Mouse (Mus musculus) CH12.LX (cell line): ENCODE results near the gene Ptpn6. TPM values are rescaled to one million over a fixed set of nuclear protein-coding genes. Genes with fewer than 3 reads are reported as not detected.
A peak's percentile ranks its signal among the peaks of the same experiment; 100 is the strongest.

Experiments
- DNase-seq: peaks from one replicate; pipeline ENCODE4 v3.0.0-alpha.2; 2013; ENCODE audit errors: extremely low read depth
- H3K27ac ChIP-seq: 2 replicates; pipeline ENCODE4 v1.5.1; 2012; ENCODE audit warnings: low read depth, mild to moderate bottlenecking, control low read depth, moderate library complexity; ENCODE audit not compliant: insufficient read depth
- H3K27me3 ChIP-seq: replicated peaks from 2 replicates; pipeline ENCODE3; 2012; ENCODE audit warnings: inconsistent platforms
- H3K36me3 ChIP-seq, 2 experiments: replicated peaks in 1 of 2; 2 replicates each; pipeline versions ENCODE3 to v1.6.1; 2012; ENCODE audit warnings: inconsistent platforms in 1 of 2, low read length in 1 of 2, mild to moderate bottlenecking in 1 of 2, mixed read lengths in 1 of 2, moderate library complexity in 1 of 2; ENCODE audit not compliant: control insufficient read depth in 1 of 2, insufficient read depth in 1 of 2
- H3K4me1 ChIP-seq, 2 experiments: 2 replicates each; pipeline ENCODE4 v1.6.1; 2012; ENCODE audit warnings: inconsistent platforms in 1 of 2, moderate library complexity in 1 of 2; ENCODE audit not compliant: insufficient read depth in 2 of 2, control insufficient read depth in 1 of 2
- H3K4me2 ChIP-seq: 2 replicates; pipeline ENCODE4 v1.6.1; 2012; ENCODE audit warnings: low read depth, mild to moderate bottlenecking, control low read depth; ENCODE audit not compliant: poor library complexity, insufficient read depth, severe bottlenecking
- H3K4me3 ChIP-seq, 3 experiments: fragments of 150-350 bp in 1 of 3; sonication (generic) in 1 of 3; replicated peaks in 1 of 3; 2 replicates each; pipeline versions ENCODE3 to v1.5.1; 2011 to 2012; ENCODE audit warnings: low read depth in 2 of 3, low read length in 2 of 3, mild to moderate bottlenecking in 2 of 3, moderate library complexity in 2 of 3, control low read depth in 1 of 3, improper control_type of control experiment in 1 of 3, inconsistent platforms in 1 of 3, mixed read lengths in 1 of 3; ENCODE audit not compliant: poor library complexity in 1 of 3
- H3K79me2 ChIP-seq: replicated peaks from 2 replicates; pipeline ENCODE4 v1.6.1; 2012; ENCODE audit warnings: mild to moderate bottlenecking, moderate library complexity; ENCODE audit not compliant: control insufficient read depth, poor library complexity, insufficient read depth, severe bottlenecking; ENCODE audit errors: extremely low read depth
- H3K9ac ChIP-seq: 2 replicates; pipeline ENCODE4 v1.6.1; 2012; ENCODE audit warnings: low read depth, mild to moderate bottlenecking, control low read depth, moderate library complexity; ENCODE audit not compliant: insufficient read depth
- H3K9me3 ChIP-seq: replicated peaks from 2 replicates; pipeline ENCODE3; 2012; ENCODE audit warnings: low read length, inconsistent platforms, mixed read lengths
- BHLHE40 ChIP-seq: IDR thresholded peaks from 2 replicates; pipeline ENCODE4 v1.6.1; 2011; ENCODE audit warnings: mild to moderate bottlenecking, low read depth, low read length, improper control_type of control experiment
- CHD2 ChIP-seq: IDR thresholded peaks from 2 replicates; pipeline ENCODE4 v1.6.1; 2011; ENCODE audit warnings: low read length, improper control_type of control experiment
- ELF1 ChIP-seq: IDR thresholded peaks from 2 replicates; pipeline ENCODE4 v1.6.1; 2014; ENCODE audit warnings: low read depth, mild to moderate bottlenecking, inconsistent platforms, low read length, improper control_type of control experiment
- ETS1 ChIP-seq: conservative IDR thresholded peaks from 2 replicates; pipeline ENCODE4 v1.6.1; 2012; ENCODE audit warnings: low read depth, mild to moderate bottlenecking, inconsistent platforms, low read length, improper control_type of control experiment, moderate library complexity
- JUN ChIP-seq: IDR thresholded peaks from 2 replicates; pipeline ENCODE4 v1.6.1; 2011; ENCODE audit warnings: low read depth, mild to moderate bottlenecking, low read length, improper control_type of control experiment, moderate library complexity; ENCODE audit not compliant: insufficient read depth
- JUND ChIP-seq: conservative IDR thresholded peaks from 2 replicates; pipeline ENCODE4 v1.6.1; 2011; ENCODE audit warnings: low read depth, low read length, improper control_type of control experiment
- KAT2A ChIP-seq: IDR thresholded peaks from 2 replicates; pipeline ENCODE4 v1.6.1; 2012; ENCODE audit warnings: low read length, improper control_type of control experiment, inconsistent platforms; ENCODE audit not compliant: insufficient replicate concordance
- MAFK ChIP-seq: IDR thresholded peaks from 2 replicates; pipeline ENCODE4 v1.6.1; 2011; ENCODE audit warnings: low read length, improper control_type of control experiment; ENCODE audit not compliant: insufficient replicate concordance
- MAX ChIP-seq: IDR thresholded peaks from 2 replicates; pipeline ENCODE4 v1.6.1; 2011; ENCODE audit warnings: low read length, improper control_type of control experiment
- MAZ ChIP-seq: IDR thresholded peaks from 2 replicates; pipeline ENCODE4 v1.6.1; 2012; ENCODE audit warnings: low read depth, mild to moderate bottlenecking, inconsistent platforms, low read length, improper control_type of control experiment, moderate library complexity
- MEF2A ChIP-seq: IDR thresholded peaks from 2 replicates; pipeline ENCODE4 v1.6.1; 2014; ENCODE audit warnings: low read depth, mild to moderate bottlenecking, inconsistent platforms, low read length, improper control_type of control experiment, borderline replicate concordance
- MXI1 ChIP-seq: IDR thresholded peaks from 2 replicates; pipeline ENCODE4 v1.6.1; 2011; ENCODE audit warnings: mild to moderate bottlenecking, low read depth, low read length, improper control_type of control experiment
- MYC ChIP-seq: IDR thresholded peaks from 2 replicates; pipeline ENCODE4 v1.6.1; 2011; ENCODE audit warnings: low read depth, mild to moderate bottlenecking, improper control_type of control experiment, low read length
- NRF1 ChIP-seq: IDR thresholded peaks from 2 replicates; pipeline ENCODE4 v1.6.1; 2014; ENCODE audit warnings: low read depth, mild to moderate bottlenecking, inconsistent platforms, low read length, improper control_type of control experiment, moderate library complexity
- PAX5 ChIP-seq: IDR thresholded peaks from 2 replicates; pipeline ENCODE4 v1.6.1; 2012; ENCODE audit warnings: low read length, inconsistent platforms, mixed read lengths
- POLR2A ChIP-seq: IDR thresholded peaks from 2 replicates; pipeline ENCODE4 v1.6.1; 2011; ENCODE audit warnings: low read depth, mild to moderate bottlenecking, improper control_type of control experiment, low read length
- RAD21 ChIP-seq: IDR thresholded peaks from 2 replicates; pipeline ENCODE4 v1.6.1; 2011; ENCODE audit warnings: low read depth, mild to moderate bottlenecking, low read length, improper control_type of control experiment, moderate library complexity
- RCOR1 ChIP-seq: conservative IDR thresholded peaks from 2 replicates; pipeline ENCODE4 v1.6.1; 2012; ENCODE audit warnings: low read depth, mild to moderate bottlenecking, inconsistent platforms, low read length, improper control_type of control experiment
- SMC3 ChIP-seq: IDR thresholded peaks from 2 replicates; pipeline ENCODE4 v1.6.1; 2011; ENCODE audit warnings: low read depth, low read length, improper control_type of control experiment
- TCF12 ChIP-seq: IDR thresholded peaks from 2 replicates; pipeline ENCODE4 v1.6.1; 2014; ENCODE audit warnings: low read depth, mild to moderate bottlenecking, inconsistent platforms, low read length, improper control_type of control experiment
- USF1 ChIP-seq: IDR thresholded peaks from 2 replicates; pipeline ENCODE4 v1.6.1; 2014; ENCODE audit warnings: low read depth, mild to moderate bottlenecking, inconsistent platforms, low read length, improper control_type of control experiment
- USF2 ChIP-seq: conservative IDR thresholded peaks from 2 replicates; pipeline ENCODE4 v1.6.1; 2011; ENCODE audit warnings: low read depth, low read length, improper control_type of control experiment
- ZC3H11A ChIP-seq: IDR thresholded peaks from 2 replicates; pipeline ENCODE4 v1.6.1; 2012; ENCODE audit warnings: low read depth, mild to moderate bottlenecking, inconsistent platforms, low read length, improper control_type of control experiment
- ZKSCAN1 ChIP-seq: IDR thresholded peaks from 2 replicates; pipeline ENCODE4 v1.6.1; 2012; ENCODE audit warnings: low read depth, inconsistent platforms, low read length, improper control_type of control experiment, borderline replicate concordance
- ZMIZ1 ChIP-seq: IDR thresholded peaks from 2 replicates; pipeline ENCODE4 v1.6.1; 2012; ENCODE audit warnings: low read depth, mild to moderate bottlenecking, inconsistent platforms, low read length, improper control_type of control experiment
- ZNF384 ChIP-seq: IDR thresholded peaks from 2 replicates; pipeline ENCODE4 v1.6.1; 2012; ENCODE audit warnings: low read depth, low read length, improper control_type of control experiment, inconsistent platforms
- dilution Hi-C: fragments of 300-500 bp; cut with MboI; formaldehyde crosslinking; loops from 2 replicates; pipeline ENCODE4 v1.14.3; 2020; ENCODE audit warnings: low sequenced_read_pairs; ENCODE audit not compliant: extremely low pct_unique_long_range_greater_than_20kb, extremely low pct_ligation_motif_present
- in situ Hi-C: fragments of 300-500 bp; cut with MboI; formaldehyde crosslinking; loops from 3 replicates; pipeline ENCODE4 v1.14.3; 2019; ENCODE audit warnings: low sequenced_read_pairs, low pct_ligation_motif_present, low pct_unique_long_range_greater_than_20kb, mixed read lengths
- polyA plus RNA-seq: library from polyadenylated mRNA; unstranded; fragments of >175 nt; gene quantifications from 2 replicates; pipeline ENCODE4 v1.2.1, GENCODE M21; 2012; ENCODE audit warnings: low read depth; ENCODE audit not compliant: insufficient read length
- total RNA-seq, 2 experiments: library from RNA; depleted of rRNA; stranded (reverse); fragments of 300-350 nt in 1 of 2; fragments of >200 nt in 1 of 2; gene quantifications; 2 replicates each; pipeline ENCODE4 v1.2.3; 2012 to 2014

Gene Ptpn6
- total and polyA plus RNA-seq, 3 experiments: 247 to 585 (median 300) TPM

DNA sequence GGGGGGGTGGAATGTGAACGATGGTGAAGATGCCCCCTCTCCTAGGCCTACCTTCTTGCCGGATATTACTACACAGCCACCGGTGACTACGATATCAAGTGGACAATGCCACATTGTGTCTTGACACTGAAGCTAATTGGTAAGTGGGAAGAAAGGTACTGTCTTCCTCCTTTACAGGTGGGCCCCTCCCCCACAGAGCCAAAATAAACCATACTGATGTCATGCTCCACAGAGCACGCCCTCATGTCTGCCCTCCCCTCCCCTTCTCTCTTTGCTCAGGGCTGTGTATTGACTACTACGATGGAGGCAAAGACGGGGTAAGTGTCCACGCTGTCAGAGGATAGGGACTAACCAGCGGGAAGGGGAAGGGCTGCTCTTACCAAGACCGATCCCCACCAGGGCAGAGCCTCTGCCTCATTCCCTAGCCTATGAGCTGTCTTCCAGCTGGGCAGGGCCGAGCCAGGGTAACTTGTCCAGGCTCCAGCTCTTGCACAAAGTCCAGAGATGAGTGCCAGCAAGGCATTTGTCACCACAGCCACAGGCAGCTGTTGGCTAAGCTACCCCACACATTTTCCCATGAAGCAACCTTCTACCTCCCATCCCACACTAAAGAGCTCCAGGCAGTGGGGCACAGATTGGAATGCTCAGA, 38.4 kb downstream of the Ptpn6 start:
- H3K4me1 ChIP-seq: peaks cover 15 to 54% of the 10 kb centered on the region in 2 experiments
- no peak overlapping the region for H3K4me3 ChIP-seq
- no peaks in the 10 kb centered on the region for H3K27me3 ChIP-seq
- peak overlapping the region; percentile 8; the same call in 1 of the 2 replicates for H3K27ac ChIP-seq
- no peak for TF ChIP-seq MEF2A
- TF ChIP-seq POLR2A: no peak
- TF ChIP-seq ZMIZ1: no peak
- TF ChIP-seq USF2: no peak
- no peak for TF ChIP-seq KAT2A
- TF ChIP-seq NRF1: no peak
- no peak for TF ChIP-seq JUND
- TF ChIP-seq ZKSCAN1: no peak
- TF ChIP-seq MAZ: no peak
- peaks cover 65 to 83% of the 10 kb centered on the region in 2 experiments for H3K36me3 ChIP-seq
- in situ Hi-C loops: no loop called here
- dilution Hi-C loops: no loop called here
- no peaks in the 10 kb centered on the region for H3K9me3 ChIP-seq
- DNase-seq: no peak
- H3K79me2 ChIP-seq: peaks cover 8% of the 10 kb centered on the region
- no peak overlapping the region for H3K4me2 ChIP-seq
- H3K9ac ChIP-seq: no peak overlapping the region

DNA sequence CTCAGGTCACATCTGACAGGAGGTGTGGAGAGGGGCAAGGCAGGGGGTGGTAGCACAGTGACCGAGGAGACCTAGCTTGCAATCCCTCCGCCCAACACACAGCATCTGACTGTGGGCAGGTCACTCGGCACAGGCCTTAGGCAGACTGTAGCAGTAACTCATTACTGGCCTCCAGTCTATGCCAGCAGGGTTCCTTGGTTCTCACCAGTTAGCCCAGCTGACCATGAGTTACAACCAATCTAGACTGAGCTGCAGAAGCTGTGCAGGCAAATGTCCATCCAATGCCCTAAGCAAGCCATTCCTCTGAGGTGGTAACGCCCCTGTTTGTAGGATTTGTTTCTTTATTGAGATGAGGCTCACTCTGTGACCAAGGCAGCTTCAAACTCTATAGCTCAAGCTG, 39.1 kb downstream of the Ptpn6 start:
- in situ Hi-C loops: no loop called here
- no peak overlapping the region for H3K9ac ChIP-seq

DNA sequence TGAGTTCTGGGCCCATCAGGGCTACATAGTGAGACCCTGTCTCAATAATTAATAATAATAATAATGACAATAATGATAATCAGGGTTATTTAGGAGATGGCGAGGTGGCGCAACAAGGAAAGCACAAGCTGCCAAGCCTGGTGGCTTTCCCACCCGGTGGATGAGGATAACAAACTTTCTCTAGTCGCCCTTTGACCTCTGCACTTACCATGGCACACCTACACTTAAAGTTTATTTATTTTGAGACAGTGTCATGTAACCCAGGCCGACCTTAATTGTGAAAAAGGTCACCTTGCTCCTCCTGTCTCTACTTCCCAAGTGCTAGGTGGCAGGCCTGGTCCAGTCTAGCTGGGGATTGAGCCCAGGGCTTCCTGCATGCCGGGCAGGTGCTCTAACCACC, 39.8 kb downstream of the Ptpn6 start:
- Histone ChIP-seq H3K79me2 (peaks cover 4% of the 10 kb centered on the region; the same call in 1 of the 2 replicates), H3K27ac (0 out of 2 replicates have a peak overlapping the region, but pooled peaks have one; percentile 3), H3K36me3 (peaks cover 56 to 81% of the 10 kb centered on the region in 2 experiments), H3K4me3 (no peak overlapping the region), H3K9me3 (no peaks in the 10 kb centered on the region), H3K9ac (no peak overlapping the region), H3K4me2 (no peak overlapping the region), H3K27me3 (no peaks in the 10 kb centered on the region), H3K4me1 (peaks cover 15 to 54% of the 10 kb centered on the region in 2 experiments)
- no peak for DNase-seq
- in situ Hi-C loops (no loop called here), dilution Hi-C loops (no loop called here)
- TF ChIP-seq CHD2: no peak
- TF ChIP-seq MEF2A: no peak
- TF ChIP-seq RCOR1: no peak
- TF ChIP-seq BHLHE40: no peak
- TF ChIP-seq KAT2A: no peak
- no peak for TF ChIP-seq ZNF384
- TF ChIP-seq TCF12: no peak
- TF ChIP-seq MYC: no peak
- TF ChIP-seq MXI1: no peak
- TF ChIP-seq RAD21: no peak
- no peak for TF ChIP-seq PAX5
- TF ChIP-seq ZKSCAN1: no peak
- no peak for TF ChIP-seq MAX
- TF ChIP-seq ZC3H11A: no peak
- TF ChIP-seq SMC3: no peak
- TF ChIP-seq JUN: no peak
- no peak for TF ChIP-seq USF2
- TF ChIP-seq POLR2A: no peak
- no peak for TF ChIP-seq ETS1

More for the DNA sequence above, 39.1 kb downstream of the Ptpn6 start:
- Histone ChIP-seq H3K4me3 (no peak overlapping the region), H3K27me3 (no peaks in the 10 kb centered on the region), H3K9me3 (no peaks in the 10 kb centered on the region), H3K4me1 (peaks cover 15 to 54% of the 10 kb centered on the region in 2 experiments), H3K4me2 (no peak overlapping the region), H3K36me3 (peaks cover 59 to 81% of the 10 kb centered on the region in 2 experiments), H3K79me2 (peaks cover 2% of the 10 kb centered on the region), H3K27ac (0 out of 2 replicates have a peak overlapping the region, but pooled peaks have one; percentile 3)
- TF ChIP-seq ELF1 (no peak), MAX (no peak), USF1 (no peak), ZKSCAN1 (no peak), MAFK (no peak), BHLHE40 (no peak)
- dilution Hi-C loops: no loop called here
- DNase-seq: no peak
